Comparison of ENCODE assay signal across 29 mouse cellular contexts in genomic region chr10:33816923-33817322, GRCm38 (mm10). TPM values are rescaled to one million over a fixed set of nuclear protein-coding genes. Genes with fewer than 3 reads are reported as not detected.
A peak's percentile ranks its signal among the peaks of the same experiment; 100 is the strongest.
DNase-seq lines count a peak whose midpoint lies in the region; ATAC-seq lines count a peak whose summit lies in the region.
"Had no signal": no experiment of that assay in that cellular context is flagged by ENCODE, and none has a peak within 500 bp of the region (broad histone marks: within the 10 kb centered on the region; RNA-seq: fewer than 3 reads in every experiment).

No protein-coding gene starts in this region.

- no peak overlapping the region for H3K9ac ChIP-seq in liver, embryonic 16.5 days (ENCODE audit: low read depth, low read length)
- H3K9ac ChIP-seq in liver, embryonic 12.5 days: no peak overlapping the region
- H3K9ac ChIP-seq: embryonic facial prominence, embryonic 12.5 days; forebrain, embryonic 12.5 days had no signal

- WGBS in liver, embryonic 16.5 days (ENCODE audit: insufficient replicate concordance): 29% methylated on average over 1 of the region's 1 CpGs
- 31% methylated on average over 1 of the region's 1 CpGs for WGBS in liver, embryonic 12.5 days (ENCODE audit: insufficient replicate concordance)

- no peaks in the 10 kb centered on the region for H3K9me3 ChIP-seq in liver, embryonic 16.5 days (replicated peaks; ENCODE audit: control insufficient read depth, low read length)
- H3K9me3 ChIP-seq in liver, embryonic 12.5 days (replicated peaks): no peaks in the 10 kb centered on the region
- H3K9me3 ChIP-seq: embryonic facial prominence, embryonic 10.5 days; embryonic facial prominence, embryonic 12.5 days; forebrain, embryonic 10.5 days; forebrain, embryonic 12.5 days; G1E had no signal

- H3K27ac ChIP-seq in liver, embryonic 16.5 days (ENCODE audit: low read length): no peak overlapping the region
- H3K27ac ChIP-seq in liver, embryonic 12.5 days: no peak overlapping the region
- H3K27ac ChIP-seq: embryonic facial prominence, embryonic 10.5 days; embryonic facial prominence, embryonic 12.5 days; forebrain, embryonic 10.5 days; forebrain, embryonic 12.5 days had no signal

- ATAC-seq in liver, embryonic 16.5 days (ENCODE audit: low read depth): peak; percentile 60
- no peak for ATAC-seq in liver, embryonic 12.5 days
- ATAC-seq: activated CD4-positive, CD25-positive, alpha-beta regulatory T cell, adult 4 months; CD4-positive, CD25-positive, alpha-beta regulatory T cell, adult 4 months; forebrain, embryonic 14.5 days; Patski had no signal

- H3K4me1 ChIP-seq in liver, embryonic 16.5 days (ENCODE audit: control insufficient read depth, low read depth, low read length): no peaks in the 10 kb centered on the region
- H3K4me1 ChIP-seq in liver, embryonic 12.5 days: no peaks in the 10 kb centered on the region
- H3K4me1 ChIP-seq: embryonic facial prominence, embryonic 10.5 days; embryonic facial prominence, embryonic 12.5 days; forebrain, embryonic 10.5 days; forebrain, embryonic 12.5 days had no signal

- DNase-seq in kidney, adult 9 months: peak; percentile 10
- DNase-seq in kidney, postnatal 25 days: no peak
- peak; percentile 12 for DNase-seq in retina, postnatal 1 day
- DNase-seq in retina, embryonic 14.5 days (ENCODE audit: low spot score): no peak
- DNase-seq in gastrocnemius, adult 8-10 months (ENCODE audit: low spot score in 2 of 2): no peak
- DNase-seq: adrenal gland, adult 8-10 months; adrenal gland, postnatal 14 days; B cell, adult 2 months; cerebellum, adult 11-12 months; cerebellum, adult 2 months; cerebellum, adult 9-10 months; cerebellum, postnatal 10 days; cerebellum, postnatal 25 days had no signal

- H3K36me3 ChIP-seq in liver, embryonic 16.5 days (ENCODE audit: control insufficient read depth, insufficient read depth): no peaks in the 10 kb centered on the region
- H3K36me3 ChIP-seq in liver, embryonic 12.5 days: no peaks in the 10 kb centered on the region
- H3K36me3 ChIP-seq: embryonic facial prominence, embryonic 10.5 days; embryonic facial prominence, embryonic 12.5 days; forebrain, embryonic 10.5 days; forebrain, embryonic 12.5 days; G1E had no signal

- H3K27me3 ChIP-seq in liver, embryonic 16.5 days (ENCODE audit: control insufficient read depth, insufficient read depth, low read depth, low read length): no peaks in the 10 kb centered on the region
- H3K27me3 ChIP-seq in liver, embryonic 12.5 days (replicated peaks): no peaks in the 10 kb centered on the region
- H3K27me3 ChIP-seq: CH12.LX; embryonic facial prominence, embryonic 12.5 days; forebrain, embryonic 12.5 days had no signal

- H3K4me2 ChIP-seq in liver, embryonic 16.5 days (ENCODE audit: low read depth, low read length): no peak overlapping the region
- H3K4me2 ChIP-seq in liver, embryonic 12.5 days: no peak overlapping the region
- H3K4me2 ChIP-seq: embryonic facial prominence, embryonic 12.5 days; forebrain, embryonic 12.5 days had no signal

- H3K4me3 ChIP-seq in liver, embryonic 16.5 days (ENCODE audit: low read depth, low read length): no peak overlapping the region
- H3K4me3 ChIP-seq in liver, embryonic 12.5 days: no peak overlapping the region
- H3K4me3 ChIP-seq: embryonic facial prominence, embryonic 10.5 days; embryonic facial prominence, embryonic 12.5 days; forebrain, embryonic 10.5 days; forebrain, embryonic 12.5 days had no signal

RNA-seq across cellular contexts. Expression of gene Sult3a2, which starts 30.4 kb away (rescaled TPM):
- polyA plus RNA-seq in liver, embryonic 16.5 days (2015; fragmentation: Nextera tagmentation; extraction: Ambion mirVana): not detected in 2 replicates
- not detected in 2 replicates for polyA plus RNA-seq in liver, embryonic 12.5 days (2016; fragmentation: Nextera tagmentation; extraction: Ambion mirVana)
- not detected for total RNA-seq in gastrocnemius, adult 8-10 months (2022)
- total RNA-seq: adrenal gland, adult 18-20 months; adrenal gland, adult 8-10 months; adrenal gland, postnatal 14 days; adrenal gland, postnatal 36 days; CH12.LX; G1E had no signal
- polyA plus RNA-seq: activated CD4-positive, CD25-positive, alpha-beta regulatory T cell, adult 4 months; CD4-positive, CD25-positive, alpha-beta regulatory T cell, adult 4 months; cerebellum, adult 2 months; cortical plate, adult 2 months; embryonic facial prominence, embryonic 10.5 days; embryonic facial prominence, embryonic 12.5 days; embryonic facial prominence, embryonic 14.5 days; forebrain, embryonic 10.5 days; forebrain, embryonic 12.5 days; forebrain, embryonic 14.5 days; G1E; Patski had no signal

RNA-seq across cellular contexts. Expression of gene Sult3a1, which starts 40.6 kb away (rescaled TPM):
- not detected in 2 replicates for polyA plus RNA-seq in liver, embryonic 16.5 days (2015; fragmentation: Nextera tagmentation; extraction: Ambion mirVana)
- not detected in 2 replicates for polyA plus RNA-seq in liver, embryonic 12.5 days (2016; fragmentation: Nextera tagmentation; extraction: Ambion mirVana)
- total RNA-seq in gastrocnemius, adult 8-10 months (2022): not detected
- total RNA-seq: adrenal gland, postnatal 14 days; adrenal gland, postnatal 36 days; CH12.LX; G1E had no signal
- polyA plus RNA-seq: activated CD4-positive, CD25-positive, alpha-beta regulatory T cell, adult 4 months; CD4-positive, CD25-positive, alpha-beta regulatory T cell, adult 4 months; cerebellum, adult 2 months; embryonic facial prominence, embryonic 10.5 days; embryonic facial prominence, embryonic 12.5 days; embryonic facial prominence, embryonic 14.5 days; forebrain, embryonic 10.5 days; forebrain, embryonic 12.5 days; forebrain, embryonic 14.5 days; G1E; Patski had no signal

Comparison
In these comparisons a context has a peak if more than half of its experiments do, and no peak if none do; other contexts are left out.
1. DNase-seq: peak in kidney, adult 9 months (single experiment) and retina, postnatal 1 day (single experiment); none in kidney, postnatal 25 days (0 of 2), retina, embryonic 14.5 days (single experiment) and gastrocnemius, adult 8-10 months (0 of 2).